Mouse (Mus musculus) bone marrow macrophage, adult 2 months (primary cell): ENCODE measurements around the gene Csrp1. TPM values are rescaled to one million over a fixed set of nuclear protein-coding genes. Genes with fewer than 3 reads are reported as not detected.

Source experiments
- H3K27ac ChIP-seq: 2 replicates; pipeline ENCODE4 v1.5.1; 2012; ENCODE audit warnings: low read depth, low read length; ENCODE audit not compliant: insufficient read depth
- H3K4me1 ChIP-seq: 2 replicates; pipeline ENCODE4 v1.6.1; 2012; ENCODE audit warnings: low read length; ENCODE audit not compliant: control insufficient read depth, insufficient read depth
- H3K4me3 ChIP-seq: 2 replicates; pipeline ENCODE4 v1.5.1; 2012; ENCODE audit warnings: mild to moderate bottlenecking, low read length, moderate library complexity; ENCODE audit not compliant: insufficient read depth
- CTCF ChIP-seq: IDR thresholded peaks from 2 replicates; pipeline ENCODE4 v1.5.1; 2012; ENCODE audit warnings: low read depth, mild to moderate bottlenecking, low read length, moderate library complexity
- POLR2A ChIP-seq: IDR thresholded peaks from 2 replicates; pipeline ENCODE4 v1.6.1; 2012; ENCODE audit warnings: mild to moderate bottlenecking, low read depth, low read length, borderline replicate concordance
- polyA plus RNA-seq: library from polyadenylated mRNA; stranded (reverse); fragments of >200 nt; gene quantifications from 2 replicates; pipeline ENCODE4 v1.2.4, GENCODE M21; 2012; ENCODE audit not compliant: missing spikeins, insufficient read depth, insufficient read length

The Csrp1 gene
- polyA plus RNA-seq: 70.9 and 80.8 TPM in 2 replicates

- Histone ChIP-seq H3K27ac (no peak within 1 kb of the TSS), H3K4me3 (no peak within 1 kb of the TSS), H3K4me1 (peaks cover 22% of the 10 kb centered on the region)
- TF ChIP-seq CTCF (no peak), POLR2A (no peak)
Measured at GRCm38 (mm10) chr1:135719983-135720382, at the start of gene Csrp1. Gene Csrp1, plus strand, starts transcription at chr1:135720061.

GRCm38 (mm10) chr1:135670397-135671130 lies 49.3 kb upstream of the Csrp1 start:
- peaks cover 30% of the 10 kb centered on the region for H3K4me1 ChIP-seq
- TF ChIP-seq CTCF (peak; percentile 51), POLR2A (no peak)
- peak overlapping the region; percentile 86 for H3K27ac ChIP-seq
- H3K4me3 ChIP-seq: peak overlapping the region; percentile 12; the same call in 1 of the 2 replicates

GRCm38 (mm10) chr1:135671406-135671805 lies 48.5 kb upstream of the Csrp1 start:
- H3K27ac ChIP-seq: no peak overlapping the region

GRCm38 (mm10) chr1:135671956-135672355 lies 47.9 kb upstream of the Csrp1 start:
- Histone ChIP-seq H3K4me3 (no peak overlapping the region), H3K4me1 (peaks cover 35% of the 10 kb centered on the region), H3K27ac (no peak overlapping the region)
- no peak for TF ChIP-seq CTCF
- no peak for TF ChIP-seq POLR2A

More at GRCm38 (mm10) chr1:135671406-135671805, 48.5 kb upstream of the Csrp1 start:
- Histone ChIP-seq H3K4me1 (peaks cover 34% of the 10 kb centered on the region), H3K4me3 (no peak overlapping the region)
- TF ChIP-seq POLR2A: no peak
- TF ChIP-seq CTCF: peak; percentile 60

- TF ChIP-seq CTCF (no peak), POLR2A (no peak)
- H3K27ac ChIP-seq: no peak overlapping the region
- H3K4me3 ChIP-seq: no peak overlapping the region
- H3K4me1 ChIP-seq: peaks cover 36% of the 10 kb centered on the region
Measured at GRCm38 (mm10) chr1:135672374-135672773, 47.5 kb upstream of the Csrp1 start.

GRCm38 (mm10) chr1:135673423-135673822 lies 46.4 kb upstream of the Csrp1 start:
- TF ChIP-seq POLR2A (no peak), CTCF (no peak)
- Histone ChIP-seq H3K4me3 (no peak overlapping the region), H3K27ac (no peak overlapping the region), H3K4me1 (peaks cover 30% of the 10 kb centered on the region)

GRCm38 (mm10) chr1:135675449-135676129 lies 44.3 kb upstream of the Csrp1 start:
- no peak overlapping the region for H3K4me3 ChIP-seq

GRCm38 (mm10) chr1:135676247-135676646 lies 43.6 kb upstream of the Csrp1 start:
- H3K4me3 ChIP-seq: no peak overlapping the region
- peaks cover 19% of the 10 kb centered on the region for H3K4me1 ChIP-seq
- no peak overlapping the region for H3K27ac ChIP-seq
- TF ChIP-seq CTCF: no peak
- no peak for TF ChIP-seq POLR2A

More at GRCm38 (mm10) chr1:135675449-135676129, 44.3 kb upstream of the Csrp1 start:
- Histone ChIP-seq H3K4me1 (peaks cover 20% of the 10 kb centered on the region), H3K27ac (no peak overlapping the region)
- no peak for TF ChIP-seq CTCF

- no peak for TF ChIP-seq POLR2A
- TF ChIP-seq CTCF: no peak
- Histone ChIP-seq H3K27ac (no peak overlapping the region), H3K4me1 (peaks cover 26% of the 10 kb centered on the region), H3K4me3 (no peak overlapping the region)
Measured at GRCm38 (mm10) chr1:135676938-135677682, 42.8 kb upstream of the Csrp1 start.

GRCm38 (mm10) chr1:135678145-135678544 lies 41.7 kb upstream of the Csrp1 start:
- H3K4me3 ChIP-seq: no peak overlapping the region
- H3K4me1 ChIP-seq: peaks cover 33% of the 10 kb centered on the region
- no peak overlapping the region for H3K27ac ChIP-seq
- TF ChIP-seq CTCF: no peak
- TF ChIP-seq POLR2A: no peak
